Mouse (Mus musculus): ENCODE results near the gene Add3. TPM values are rescaled to one million over a fixed set of nuclear protein-coding genes. Genes with fewer than 3 reads are reported as not detected.
A peak's percentile ranks its signal among the peaks of the same experiment; 100 is the strongest.

Add3 gene
- total and polyA plus RNA-seq, 2 experiments from 2014 or later, result 51.9 to 54.6 TPM

DNA sequence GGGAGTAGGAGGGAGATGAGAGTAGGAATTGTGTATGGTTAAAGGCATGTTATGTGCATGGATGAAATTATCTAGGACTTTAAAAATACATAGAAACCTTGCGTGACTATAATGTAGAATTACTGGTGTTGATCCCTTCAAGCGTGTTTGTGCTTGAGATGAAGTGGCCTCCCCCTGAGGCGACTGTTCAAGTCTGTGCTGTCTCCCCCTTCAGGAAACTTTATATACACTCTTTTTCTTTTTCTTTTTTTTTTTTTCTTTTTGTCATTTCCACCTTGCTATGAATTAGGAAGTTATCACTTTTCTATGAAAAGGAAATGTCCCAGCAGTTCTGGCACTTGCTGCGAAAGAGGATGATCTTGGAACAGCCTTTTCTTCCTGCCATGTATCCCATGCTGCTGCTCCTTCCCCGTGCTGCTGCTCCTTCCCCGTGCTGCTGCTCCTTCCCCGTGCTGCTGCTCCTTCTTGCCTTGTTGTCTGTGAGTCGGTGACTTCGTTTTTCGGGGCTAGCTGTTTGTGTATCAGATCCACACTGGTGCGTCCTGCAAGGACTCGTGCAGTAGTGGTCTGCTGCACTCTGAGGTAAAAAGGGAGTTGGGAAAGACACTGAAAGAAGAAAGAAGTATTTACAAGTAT is 40.0 kb downstream of the Add3 start:
- TF ChIP-seq CTCF (IDR thresholded peaks at IDR 0.05), result peak; percentile 24
- Histone ChIP-seq H3K9me3 (ENCODE audit: low read length) (no peaks in the 10 kb centered on the region), H3K36me3 (ENCODE audit: insufficient read depth, low read length) (no peaks in the 10 kb centered on the region), H3K27me3 (ENCODE audit: insufficient read depth, low read length) (no peaks in the 10 kb centered on the region), H3K4me3 (ENCODE audit: low read depth, low read length) (no peak overlapping the region), H3K4me2 (ENCODE audit: low read depth, low read length, poor library complexity, severe bottlenecking) (no peak overlapping the region), H3K9ac (replicated peaks; ENCODE audit: low read length, poor library complexity, severe bottlenecking) (no peak overlapping the region), H3K4me1 (ENCODE audit: insufficient read depth, low read length) (no peaks in the 10 kb centered on the region; the same call in none of the 2 replicates), H3K27ac (ENCODE audit: low read depth, low read length) (no peak overlapping the region)
- ATAC-seq (ENCODE audit: low FRiP score), result no peak
- no peak for DNase-seq (ENCODE audit: low spot score)
- WGBS, result 74% methylated on average over 12 of the region's 12 CpGs

DNA sequence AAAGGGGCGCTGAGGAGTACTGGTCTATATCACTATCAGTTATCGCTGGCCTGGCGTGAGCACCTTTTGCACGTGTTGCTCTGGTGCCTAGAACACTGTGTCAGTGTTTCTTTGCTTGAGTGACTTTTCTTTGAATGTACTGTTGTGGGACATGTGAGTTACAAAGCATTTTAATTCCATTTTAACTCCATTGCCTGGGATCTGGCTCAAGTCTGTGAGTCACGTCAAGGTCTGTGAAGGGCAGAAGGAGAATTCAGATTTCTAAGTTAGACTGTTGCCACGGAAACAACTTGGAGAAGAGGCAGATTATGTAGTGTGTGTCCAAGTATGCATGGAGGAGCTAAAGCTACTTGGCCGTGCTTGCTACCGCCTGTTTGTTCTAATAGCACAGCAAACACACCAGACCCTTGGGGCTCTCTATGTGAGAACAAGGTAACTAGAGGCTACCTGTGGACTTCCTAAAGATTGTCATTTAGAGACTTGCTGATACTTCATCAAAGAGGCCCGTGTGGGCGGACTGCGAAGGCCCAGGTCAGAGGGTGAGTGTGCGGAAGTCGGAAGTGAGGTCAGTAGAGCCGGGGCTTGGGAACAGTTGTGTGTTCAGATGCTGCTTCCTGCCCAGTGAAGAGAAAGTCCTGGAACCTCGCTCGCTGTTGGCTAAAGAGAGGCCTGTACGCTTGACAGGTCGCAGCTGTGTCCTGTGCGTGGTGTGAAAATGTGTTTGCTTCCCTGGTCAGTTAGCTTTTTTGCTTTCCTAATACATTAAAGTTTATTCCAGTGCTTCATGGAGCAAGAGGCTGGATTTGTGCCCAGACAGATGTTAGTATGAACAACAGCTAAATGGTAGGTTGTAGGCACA is 41.0 kb downstream of the Add3 start:
- 62% methylated on average over 19 of the region's 19 CpGs for WGBS
- ATAC-seq (ENCODE audit: low FRiP score) (no peak), DNase-seq (ENCODE audit: low spot score) (peak; percentile 58)
- Histone ChIP-seq H3K4me2 (ENCODE audit: low read depth, low read length, poor library complexity, severe bottlenecking) (no peak overlapping the region; the same call in 1 of the 2 replicates), H3K9ac (replicated peaks; ENCODE audit: low read length, poor library complexity, severe bottlenecking) (no peak overlapping the region), H3K27me3 (ENCODE audit: insufficient read depth, low read length) (no peaks in the 10 kb centered on the region), H3K36me3 (ENCODE audit: insufficient read depth, low read length) (no peaks in the 10 kb centered on the region), H3K4me1 (ENCODE audit: insufficient read depth, low read length) (no peaks in the 10 kb centered on the region; the same call in none of the 2 replicates), H3K9me3 (ENCODE audit: low read length) (no peaks in the 10 kb centered on the region), H3K4me3 (ENCODE audit: low read depth, low read length) (no peak overlapping the region), H3K27ac (ENCODE audit: low read depth, low read length) (peak overlapping the region; percentile 26; the same call in 1 of the 2 replicates)
- TF ChIP-seq CTCF (IDR thresholded peaks at IDR 0.05), result no peak

DNA sequence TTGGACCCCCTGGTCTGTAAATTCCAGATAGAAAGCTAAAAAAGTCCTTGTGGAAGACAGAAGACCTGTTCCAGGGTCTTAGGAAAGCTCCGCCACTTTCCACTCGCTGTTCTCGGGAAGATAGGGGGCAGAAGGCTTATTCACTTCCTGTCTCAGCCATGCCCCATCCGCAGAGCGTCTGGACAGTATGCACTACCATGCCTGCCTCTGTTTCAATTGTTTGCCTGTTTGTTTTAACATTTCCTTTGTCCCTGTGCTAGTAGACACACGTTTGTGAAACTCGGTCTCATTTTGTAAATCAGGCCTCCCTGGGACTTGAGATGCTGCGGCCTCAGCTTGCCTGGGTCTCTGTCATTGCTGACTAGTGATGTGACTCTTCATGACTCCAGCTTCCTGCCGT is 43.4 kb downstream of the Add3 start:
- no peak for DNase-seq (ENCODE audit: low spot score)

DNA sequence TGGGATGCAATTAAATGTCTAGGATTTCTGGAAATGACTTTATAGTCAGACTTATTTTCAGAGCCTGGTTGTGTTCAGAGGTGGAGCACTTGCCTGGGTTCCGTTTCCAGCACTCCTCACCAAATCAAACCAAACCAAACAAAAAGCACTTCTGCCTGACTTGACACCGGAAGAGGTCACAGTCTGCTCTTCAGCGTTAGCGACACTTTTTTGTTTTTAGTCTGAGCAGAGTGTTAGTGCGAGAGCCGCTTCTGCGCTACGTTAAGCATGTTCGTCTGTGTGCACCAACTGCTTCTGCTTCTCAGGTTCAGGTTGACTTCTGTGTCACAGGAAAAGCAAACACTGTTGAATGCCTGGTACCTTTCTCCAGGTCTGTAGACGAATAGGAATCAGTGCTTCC is 44.0 kb downstream of the Add3 start:
- H3K4me3 ChIP-seq (ENCODE audit: low read depth, low read length), result no peak overlapping the region
- H3K27me3 ChIP-seq (ENCODE audit: insufficient read depth, low read length), result no peaks in the 10 kb centered on the region
- no peaks in the 10 kb centered on the region; the same call in none of the 2 replicates for H3K4me1 ChIP-seq (ENCODE audit: insufficient read depth, low read length)
- no peaks in the 10 kb centered on the region for H3K36me3 ChIP-seq (ENCODE audit: insufficient read depth, low read length)
- ATAC-seq (ENCODE audit: low FRiP score) (no peak), DNase-seq (ENCODE audit: low spot score) (no peak)
- no peak for TF ChIP-seq CTCF (IDR thresholded peaks at IDR 0.05)
- no peak overlapping the region for H3K27ac ChIP-seq (ENCODE audit: low read depth, low read length)
- H3K4me2 ChIP-seq (ENCODE audit: low read depth, low read length, poor library complexity, severe bottlenecking), result no peak overlapping the region
- H3K9me3 ChIP-seq (ENCODE audit: low read length), result no peaks in the 10 kb centered on the region
- H3K9ac ChIP-seq (replicated peaks; ENCODE audit: low read length, poor library complexity, severe bottlenecking), result no peak overlapping the region
- 70% methylated on average over 10 of the region's 10 CpGs for WGBS

More for the DNA sequence above, 43.4 kb downstream of the Add3 start:
- Histone ChIP-seq H3K36me3 (ENCODE audit: insufficient read depth, low read length) (no peaks in the 10 kb centered on the region), H3K27ac (ENCODE audit: low read depth, low read length) (no peak overlapping the region), H3K4me3 (ENCODE audit: low read depth, low read length) (no peak overlapping the region), H3K9ac (replicated peaks; ENCODE audit: low read length, poor library complexity, severe bottlenecking) (no peak overlapping the region), H3K4me1 (ENCODE audit: insufficient read depth, low read length) (no peaks in the 10 kb centered on the region; the same call in none of the 2 replicates), H3K4me2 (ENCODE audit: low read depth, low read length, poor library complexity, severe bottlenecking) (no peak overlapping the region), H3K9me3 (ENCODE audit: low read length) (no peaks in the 10 kb centered on the region), H3K27me3 (ENCODE audit: insufficient read depth, low read length) (no peaks in the 10 kb centered on the region)
- ATAC-seq (ENCODE audit: low FRiP score), result no peak
- TF ChIP-seq CTCF (IDR thresholded peaks at IDR 0.05), result no peak
- WGBS, result 75% methylated on average over 9 of the region's 9 CpGs

DNA sequence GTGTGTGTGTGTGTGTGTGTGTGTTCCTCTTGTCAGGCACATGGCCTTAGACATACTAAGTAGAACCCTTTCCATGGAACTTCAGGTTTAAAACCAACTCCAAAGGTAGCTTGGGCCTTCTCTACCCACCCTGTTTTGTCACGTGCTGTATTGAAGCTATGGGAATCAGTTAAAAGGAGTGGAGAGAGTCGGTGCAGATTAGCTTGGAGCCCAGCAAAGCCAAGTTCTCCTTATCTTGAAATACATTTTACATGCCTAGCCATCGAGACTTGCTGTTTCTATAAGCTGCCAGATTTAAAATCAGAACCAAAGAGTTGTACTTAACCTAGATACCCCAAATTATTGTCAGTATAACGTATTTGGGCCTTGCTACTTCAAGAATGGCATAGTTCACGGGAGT is 44.7 kb downstream of the Add3 start:
- H3K9ac ChIP-seq (replicated peaks; ENCODE audit: low read length, poor library complexity, severe bottlenecking), result no peak overlapping the region
- DNase-seq (ENCODE audit: low spot score) (no peak), ATAC-seq (ENCODE audit: low FRiP score) (no peak)
- H3K4me3 ChIP-seq (ENCODE audit: low read depth, low read length), result no peak overlapping the region
- 78% methylated on average over 5 of the region's 5 CpGs for WGBS
- no peaks in the 10 kb centered on the region; the same call in none of the 2 replicates for H3K4me1 ChIP-seq (ENCODE audit: insufficient read depth, low read length)
- no peak for TF ChIP-seq CTCF (IDR thresholded peaks at IDR 0.05)
- H3K27ac ChIP-seq (ENCODE audit: low read depth, low read length), result no peak overlapping the region
- no peaks in the 10 kb centered on the region for H3K9me3 ChIP-seq (ENCODE audit: low read length)
- no peak overlapping the region for H3K4me2 ChIP-seq (ENCODE audit: low read depth, low read length, poor library complexity, severe bottlenecking)
- H3K36me3 ChIP-seq (ENCODE audit: insufficient read depth, low read length), result no peaks in the 10 kb centered on the region
- H3K27me3 ChIP-seq (ENCODE audit: insufficient read depth, low read length), result no peaks in the 10 kb centered on the region

Data from midbrain, postnatal 0 days (tissue).